8 mouse cellular contexts compared by ENCODE assay signal in the genomic region with DNA sequence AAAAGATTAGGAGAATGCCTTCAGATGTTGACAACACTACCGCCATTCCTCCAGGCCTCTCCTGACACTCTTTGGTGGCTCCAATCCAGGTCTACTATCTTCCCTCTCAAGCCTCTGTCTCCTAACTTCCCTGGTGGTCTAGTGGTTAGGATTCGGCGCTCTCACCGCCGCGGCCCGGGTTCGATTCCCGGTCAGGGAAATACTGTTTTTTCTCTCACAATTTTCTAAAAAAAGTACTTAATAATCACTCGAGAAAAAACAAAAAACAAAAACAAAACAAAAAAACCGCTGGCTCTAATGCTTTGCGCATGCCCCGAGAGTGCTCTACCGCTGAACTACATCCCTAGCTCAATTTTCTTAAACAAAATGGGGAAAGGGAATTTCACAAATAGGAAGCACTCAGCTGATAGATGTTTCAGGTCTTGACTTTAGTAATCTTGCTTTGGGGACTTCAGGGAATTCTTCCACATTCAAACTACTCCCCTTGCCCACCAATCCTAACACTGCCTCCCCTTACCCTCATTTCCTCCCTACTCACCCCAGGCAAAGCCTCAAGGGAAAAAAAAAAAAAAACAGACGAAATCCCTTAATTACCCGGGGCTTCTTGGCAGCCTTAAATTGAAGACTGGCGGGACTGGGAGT. TPM values are rescaled to one million over a fixed set of nuclear protein-coding genes. Genes with fewer than 3 reads are reported as not detected.
DNase-seq lines count a peak whose midpoint lies in the region; ATAC-seq and TF ChIP-seq lines count a peak whose summit lies in the region.

No protein-coding gene starts in this region.

- WGBS in forebrain, embryonic 15.5 days = under 1% methylated on average over 17 of the region's 17 CpGs
- WGBS in lung, embryonic 14.5 days = under 1% methylated on average over 17 of the region's 17 CpGs

- 0 out of 2 replicates have a peak overlapping the region, but pooled peaks have one; percentile 10 for H3K27ac ChIP-seq in brown adipose tissue, adult 24 weeks (replicated peaks; ENCODE audit: low read depth, low read length)
- peak overlapping the region; percentile 63 for H3K27ac ChIP-seq in forebrain, embryonic 15.5 days (replicated peaks)
- peak overlapping the region; percentile 74; the same call in 1 of the 2 replicates for H3K27ac ChIP-seq in lung, embryonic 14.5 days (ENCODE audit: low read depth)

- H3K36me3 ChIP-seq in E14TG2a.4 (ENCODE audit: insufficient read depth, low read length) = peaks cover 6% of the 10 kb centered on the region
- no peaks in the 10 kb centered on the region for H3K36me3 ChIP-seq in forebrain, embryonic 15.5 days
- H3K36me3 ChIP-seq in lung, embryonic 14.5 days (ENCODE audit: insufficient read depth) = no peaks in the 10 kb centered on the region

- peak overlapping the region; percentile 95 for H3K4me3 ChIP-seq in E14TG2a.4 (replicated peaks; ENCODE audit: low read length)
- peak overlapping the region; percentile 69 for H3K4me3 ChIP-seq in brown adipose tissue, adult 24 weeks (ENCODE audit: insufficient read depth, low read depth, low read length)
- peak overlapping the region; percentile 70 for H3K4me3 ChIP-seq in forebrain, embryonic 15.5 days
- peak overlapping the region; percentile 78 for H3K4me3 ChIP-seq in lung, embryonic 14.5 days (ENCODE audit: low read depth, low read length)

- TF ChIP-seq CTCF in E14TG2a.4 (conservative IDR thresholded peaks at IDR 0.05; ENCODE audit: low read length) = no peak
- no peak for TF ChIP-seq CTCF in lung, embryonic 14.5 days (IDR thresholded peaks at IDR 0.05; ENCODE audit: low read depth)

- no peaks in the 10 kb centered on the region for H3K27me3 ChIP-seq in E14TG2a.4 (ENCODE audit: insufficient read depth, low read length)
- H3K27me3 ChIP-seq in forebrain, embryonic 15.5 days = no peaks in the 10 kb centered on the region
- H3K27me3 ChIP-seq in lung, embryonic 14.5 days (ENCODE audit: insufficient read depth, low read length) = no peaks in the 10 kb centered on the region

- H3K9me3 ChIP-seq in E14TG2a.4 (ENCODE audit: low read length) = no peaks in the 10 kb centered on the region
- H3K9me3 ChIP-seq in forebrain, embryonic 15.5 days = no peaks in the 10 kb centered on the region
- H3K9me3 ChIP-seq in lung, embryonic 14.5 days (ENCODE audit: low read depth, low read length) = no peaks in the 10 kb centered on the region

- peak; percentile 71 for ATAC-seq in forebrain, embryonic 15.5 days (replicated peaks)
- ATAC-seq in lung, embryonic 14.5 days (ENCODE audit: insufficient read depth) = peak; percentile 74

- DNase-seq in heart, postnatal 25 days (ENCODE audit: low spot score) = peak; percentile 63
- DNase-seq in layer of hippocampus, adult 8-10 months (ENCODE audit: low spot score in 2 of 2) = peak; percentile 85 to 95
- peak; percentile 94 for DNase-seq in lung, embryonic 14.5 days
- DNase-seq in ovary, postnatal 10 days (ENCODE audit: low spot score) = peak; percentile 81
- peak; percentile 65 for DNase-seq in thymus, postnatal 0 days (ENCODE audit: low spot score)

- peaks cover 42% of the 10 kb centered on the region for H3K4me1 ChIP-seq in E14TG2a.4 (replicated peaks; ENCODE audit: low read depth, low read length)
- peaks cover 6% of the 10 kb centered on the region for H3K4me1 ChIP-seq in brown adipose tissue, adult 24 weeks (ENCODE audit: control insufficient read depth, insufficient read depth, insufficient read length, low read length)
- H3K4me1 ChIP-seq in forebrain, embryonic 15.5 days = peaks cover 18% of the 10 kb centered on the region
- no peaks in the 10 kb centered on the region for H3K4me1 ChIP-seq in lung, embryonic 14.5 days (ENCODE audit: insufficient read depth)

- H3K9ac ChIP-seq in forebrain, embryonic 15.5 days (replicated peaks) = peak overlapping the region; percentile 35
- peak overlapping the region; percentile 66 for H3K9ac ChIP-seq in lung, embryonic 14.5 days

- peak overlapping the region; percentile 81 for H3K4me2 ChIP-seq in forebrain, embryonic 15.5 days (replicated peaks)
- H3K4me2 ChIP-seq in lung, embryonic 14.5 days = peak overlapping the region; percentile 88

- intact Hi-C loops in heart, postnatal 25 days (cut with DNase I) = loop anchor here (5.0 kb wide), 1 partner anchor 69 kb away; no protein-coding TSS in a partner anchor

RNA-seq across cellular contexts. Expression of gene Acp6, which starts 0.5 kb away (rescaled TPM):
- 19.7 and 28.7 TPM in 2 replicates for polyA plus RNA-seq in brown adipose tissue, adult 24 weeks (2012; ENCODE audit: insufficient read depth, insufficient read length, missing spikeins)
- 25.1 and 26.6 TPM in 2 replicates for polyA plus RNA-seq in forebrain, embryonic 15.5 days (2015; fragmentation: Nextera tagmentation; extraction: Ambion mirVana)
- total RNA-seq in heart, postnatal 25 days (2021) = 10 to 100 TPM; 31.3 to 34.5 TPM
- 10 to 100 TPM; 31.7 to 40.8 (median 37.7) TPM for total RNA-seq in layer of hippocampus, adult 8-10 months (2022)
- polyA plus RNA-seq in lung, embryonic 14.5 days (2014; fragmentation: Nextera tagmentation; extraction: Ambion mirVana) = 37.6 and 44.0 TPM in 2 replicates
- polyA plus RNA-seq in thymus, postnatal 0 days (2015; fragmentation: Nextera tagmentation; extraction: Ambion mirVana) = 38.1 and 45.3 TPM in 2 replicates

Comparison
In these comparisons a context has a peak if more than half of its experiments do, and no peak if none do; other contexts are left out.
1. Peak in every context shown above with its lines: DNase-seq, ATAC-seq, H3K4me3 ChIP-seq and H3K27ac ChIP-seq.
2. H3K27ac ChIP-seq: peak in every context shown above with its lines; median percentile 74 in lung, embryonic 14.5 days; 63 in forebrain, embryonic 15.5 days; 10 in brown adipose tissue, adult 24 weeks.